Mouse (Mus musculus) midbrain, embryonic 15.5 days (tissue): ENCODE data around the gene Bcar1. TPM values are rescaled to one million over a fixed set of nuclear protein-coding genes. Genes with fewer than 3 reads are reported as not detected.
A peak's percentile ranks its signal among the peaks of the same experiment; 100 is the strongest.

Source experiments
- ATAC-seq: fragments of 200-750 bp; cut with Nextera tagmentation; replicated peaks from 2 replicates; pipeline ENCODE4 v1.8.0; 2017; ENCODE audit warnings: moderate TSS enrichment
- H3K27ac ChIP-seq: fragments of 300-500 bp; sonication (generic); 2 replicates; pipeline ENCODE4 v1.5.1; 2015; ENCODE audit warnings: mild to moderate bottlenecking, inconsistent platforms
- H3K27me3 ChIP-seq: fragments of 300-500 bp; sonication (generic); replicated peaks from 2 replicates; pipeline ENCODE4 v1.6.1; 2015; ENCODE audit warnings: inconsistent platforms
- H3K36me3 ChIP-seq: fragments of 300-500 bp; sonication (generic); replicated peaks from 2 replicates; pipeline ENCODE4 v1.6.1; 2015; ENCODE audit warnings: inconsistent platforms
- H3K4me1 ChIP-seq: fragments of 300-500 bp; sonication (generic); 2 replicates; pipeline ENCODE4 v1.6.1; 2015; ENCODE audit warnings: inconsistent platforms
- H3K4me2 ChIP-seq: fragments of 300-500 bp; sonication (generic); 2 replicates; pipeline ENCODE4 v1.6.1; 2015; ENCODE audit warnings: inconsistent platforms, mild to moderate bottlenecking, moderate library complexity
- H3K4me3 ChIP-seq: fragments of 300-500 bp; sonication (generic); 2 replicates; pipeline ENCODE4 v1.5.1; 2015; ENCODE audit warnings: mild to moderate bottlenecking, inconsistent platforms
- H3K9ac ChIP-seq: fragments of 300-500 bp; sonication (generic); 2 replicates; pipeline ENCODE4 v1.6.1; 2015; ENCODE audit warnings: mild to moderate bottlenecking, inconsistent platforms
- H3K9me3 ChIP-seq: fragments of 300-500 bp; sonication (generic); 2 replicates; pipeline ENCODE4 v1.6.1; 2016; ENCODE audit warnings: inconsistent platforms
- WGBS: fragments of 180-500 bp; shearing (Covaris S2); methylation state at CpG from one replicate; pipeline ENCODE4 v1.1.7; 2015; ENCODE audit warnings: mixed read lengths; 5-methylcytosine and 5-hydroxymethylcytosine counted together
- polyA plus RNA-seq: library from polyadenylated mRNA; unstranded; fragments of >200 nt; fragmentation: Nextera tagmentation; extraction: Ambion mirVana; gene quantifications from 2 replicates; pipeline ENCODE4 v1.2.1, GENCODE M21; 2015

Gene Bcar1
- polyA plus RNA-seq, 1 experiment from 2014 or later: 51.9 TPM

- H3K4me2 ChIP-seq: no peak overlapping the region
- ATAC-seq: no peak
- no peak overlapping the region for H3K9ac ChIP-seq
- 95% methylated on average over 9 of the region's 9 CpGs for WGBS
- peaks cover 7% of the 10 kb centered on the region for H3K4me1 ChIP-seq
- H3K9me3 ChIP-seq: no peaks in the 10 kb centered on the region
- no peaks in the 10 kb centered on the region for H3K36me3 ChIP-seq
- no peak overlapping the region for H3K4me3 ChIP-seq
- no peak overlapping the region for H3K27ac ChIP-seq
- H3K27me3 ChIP-seq: no peaks in the 10 kb centered on the region
Observed at GRCm38 (mm10) chr8:111765096-111765495, 21.5 kb upstream of the Bcar1 start.

GRCm38 (mm10) chr8:111760708-111761107 is 17.1 kb upstream of the Bcar1 start:
- Histone ChIP-seq H3K9me3 (no peaks in the 10 kb centered on the region), H3K4me2 (no peak overlapping the region), H3K27ac (no peak overlapping the region), H3K4me1 (no peaks in the 10 kb centered on the region), H3K27me3 (no peaks in the 10 kb centered on the region), H3K36me3 (no peaks in the 10 kb centered on the region), H3K9ac (no peak overlapping the region), H3K4me3 (no peak overlapping the region)
- 86% methylated on average over 13 of the region's 13 CpGs for WGBS
- ATAC-seq: no peak

- Histone ChIP-seq H3K4me2 (no peak overlapping the region), H3K27ac (no peak overlapping the region), H3K9me3 (no peaks in the 10 kb centered on the region), H3K36me3 (no peaks in the 10 kb centered on the region), H3K4me1 (no peaks in the 10 kb centered on the region), H3K27me3 (no peaks in the 10 kb centered on the region), H3K4me3 (no peak overlapping the region), H3K9ac (no peak overlapping the region)
- no peak for ATAC-seq
- WGBS: 85% methylated on average over 5 of the region's 5 CpGs
Observed at GRCm38 (mm10) chr8:111758817-111759216, 15.2 kb upstream of the Bcar1 start.

GRCm38 (mm10) chr8:111757599-111757998 is 14.0 kb upstream of the Bcar1 start:
- Histone ChIP-seq H3K9ac (no peak overlapping the region), H3K4me1 (no peaks in the 10 kb centered on the region), H3K27me3 (no peaks in the 10 kb centered on the region), H3K27ac (no peak overlapping the region), H3K4me2 (no peak overlapping the region), H3K9me3 (no peaks in the 10 kb centered on the region), H3K36me3 (no peaks in the 10 kb centered on the region), H3K4me3 (no peak overlapping the region)
- ATAC-seq: no peak
- 93% methylated on average over 9 of the region's 9 CpGs for WGBS

- no peak for ATAC-seq
- Histone ChIP-seq H3K4me2 (no peak overlapping the region), H3K9me3 (no peaks in the 10 kb centered on the region), H3K27ac (no peak overlapping the region), H3K4me3 (no peak overlapping the region), H3K36me3 (no peaks in the 10 kb centered on the region), H3K4me1 (no peaks in the 10 kb centered on the region), H3K27me3 (no peaks in the 10 kb centered on the region), H3K9ac (no peak overlapping the region)
- WGBS: 87% methylated on average over 6 of the region's 6 CpGs
Observed at GRCm38 (mm10) chr8:111754736-111755135, 11.1 kb upstream of the Bcar1 start.

- Histone ChIP-seq H3K4me3 (no peak overlapping the region), H3K36me3 (no peaks in the 10 kb centered on the region), H3K4me1 (no peaks in the 10 kb centered on the region), H3K9me3 (no peaks in the 10 kb centered on the region), H3K27ac (no peak overlapping the region), H3K27me3 (no peaks in the 10 kb centered on the region), H3K9ac (no peak overlapping the region), H3K4me2 (no peak overlapping the region)
- WGBS: 76% methylated on average over 2 of the region's 2 CpGs
- no peak for ATAC-seq
Observed at GRCm38 (mm10) chr8:111754088-111754487, 10.5 kb upstream of the Bcar1 start.

- Histone ChIP-seq H3K4me3 (no peak overlapping the region), H3K9me3 (no peaks in the 10 kb centered on the region), H3K4me2 (no peak overlapping the region), H3K27ac (no peak overlapping the region), H3K27me3 (no peaks in the 10 kb centered on the region), H3K4me1 (peaks cover 23% of the 10 kb centered on the region), H3K36me3 (no peaks in the 10 kb centered on the region), H3K9ac (no peak overlapping the region)
- ATAC-seq: no peak
- 59% methylated on average over 6 of the region's 6 CpGs for WGBS
Observed at GRCm38 (mm10) chr8:111748766-111749165, 5.2 kb upstream of the Bcar1 start.

GRCm38 (mm10) chr8:111747866-111748649 is 4.4 kb upstream of the Bcar1 start:
- Histone ChIP-seq H3K27me3 (no peaks in the 10 kb centered on the region), H3K4me2 (no peak overlapping the region), H3K36me3 (no peaks in the 10 kb centered on the region), H3K4me3 (no peak overlapping the region), H3K4me1 (peaks cover 23% of the 10 kb centered on the region), H3K9me3 (no peaks in the 10 kb centered on the region), H3K27ac (no peak overlapping the region), H3K9ac (no peak overlapping the region)
- no peak for ATAC-seq
- 86% methylated on average over 8 of the region's 8 CpGs for WGBS

GRCm38 (mm10) chr8:111746582-111747465 is 3.2 kb upstream of the Bcar1 start:
- WGBS: 82% methylated on average over 13 of the region's 13 CpGs

GRCm38 (mm10) chr8:111745591-111746418 is 2.2 kb upstream of the Bcar1 start:
- 4% methylated on average over 23 of the region's 23 CpGs for WGBS
- Histone ChIP-seq H3K9me3 (no peaks in the 10 kb centered on the region), H3K27ac (0 out of 2 replicates have a peak overlapping the region, but pooled peaks have one; percentile 29), H3K36me3 (no peaks in the 10 kb centered on the region), H3K4me1 (peaks cover 44% of the 10 kb centered on the region), H3K4me3 (peak overlapping the region; percentile 17; the same call in 1 of the 2 replicates), H3K4me2 (peak overlapping the region; percentile 44), H3K27me3 (no peaks in the 10 kb centered on the region), H3K9ac (peak overlapping the region; percentile 7; the same call in 1 of the 2 replicates)
- ATAC-seq: peak; percentile 54

More at GRCm38 (mm10) chr8:111746582-111747465, 3.2 kb upstream of the Bcar1 start:
- no peak for ATAC-seq
- peaks cover 34% of the 10 kb centered on the region for H3K4me1 ChIP-seq
- H3K36me3 ChIP-seq: no peaks in the 10 kb centered on the region
- H3K9ac ChIP-seq: no peak overlapping the region
- no peak overlapping the region for H3K4me2 ChIP-seq
- no peak overlapping the region for H3K4me3 ChIP-seq
- no peaks in the 10 kb centered on the region for H3K9me3 ChIP-seq
- H3K27ac ChIP-seq: no peak overlapping the region
- H3K27me3 ChIP-seq: no peaks in the 10 kb centered on the region

GRCm38 (mm10) chr8:111745086-111745485 is 1.5 kb upstream of the Bcar1 start:
- no peak for ATAC-seq
- H3K27ac ChIP-seq: 0 out of 2 replicates have a peak overlapping the region, but pooled peaks have one; percentile 29
- 51% methylated on average over 5 of the region's 5 CpGs for WGBS
- no peaks in the 10 kb centered on the region for H3K36me3 ChIP-seq
- H3K4me3 ChIP-seq: no peak overlapping the region
- no peaks in the 10 kb centered on the region for H3K27me3 ChIP-seq
- H3K9me3 ChIP-seq: no peaks in the 10 kb centered on the region
- H3K4me2 ChIP-seq: peak overlapping the region; percentile 44; the same call in 1 of the 2 replicates
- H3K9ac ChIP-seq: 0 out of 2 replicates have a peak overlapping the region, but pooled peaks have one; percentile 7
- H3K4me1 ChIP-seq: peaks cover 51% of the 10 kb centered on the region
